Mouse (Mus musculus) forebrain, embryonic 11.5 days (tissue): ENCODE data around the gene Arhgef11. TPM values are rescaled to one million over a fixed set of nuclear protein-coding genes. Genes with fewer than 3 reads are reported as not detected.

Experiments used
- ATAC-seq: fragments of 200-750 bp; cut with Nextera tagmentation; replicated peaks from 2 replicates; pipeline ENCODE4 v1.8.0; 2017; ENCODE audit warnings: moderate TSS enrichment; ENCODE audit not compliant: low FRiP score
- DNase-seq: peaks from one replicate; pipeline ENCODE4 v3.0.0-alpha.2; 2017; ENCODE audit warnings: low spot score
- H3K27ac ChIP-seq: fragments of 300-500 bp; sonication (generic); 2 replicates; pipeline ENCODE4 v1.5.1; 2014; ENCODE audit warnings: low read depth, low read length
- H3K27me3 ChIP-seq: fragments of 300-500 bp; sonication (generic); 2 replicates; pipeline ENCODE4 v1.6.1; 2014; ENCODE audit warnings: mild to moderate bottlenecking, low read length, mixed read lengths; ENCODE audit not compliant: control insufficient read depth, insufficient read depth
- H3K36me3 ChIP-seq: fragments of 300-500 bp; sonication (generic); 2 replicates; pipeline ENCODE4 v1.6.1; 2014; ENCODE audit warnings: mild to moderate bottlenecking, low read length, moderate library complexity, mixed read lengths; ENCODE audit not compliant: control insufficient read depth, insufficient read depth
- H3K4me1 ChIP-seq: fragments of 300-500 bp; sonication (generic); replicated peaks from 2 replicates; pipeline ENCODE4 v1.6.1; 2014; ENCODE audit warnings: low read length, mixed read lengths; ENCODE audit not compliant: control insufficient read depth, insufficient read depth
- H3K4me2 ChIP-seq: fragments of 300-500 bp; sonication (generic); 2 replicates; pipeline ENCODE4 v1.6.1; 2014; ENCODE audit warnings: low read depth, mild to moderate bottlenecking, low read length, moderate library complexity, mixed read lengths; ENCODE audit not compliant: severe bottlenecking
- H3K4me3 ChIP-seq: fragments of 300-500 bp; sonication (generic); 2 replicates; pipeline ENCODE4 v1.5.1; 2014; ENCODE audit warnings: low read depth, low read length
- H3K9ac ChIP-seq: fragments of 300-500 bp; sonication (generic); 2 replicates; pipeline ENCODE4 v1.6.1; 2014; ENCODE audit warnings: low read length
- H3K9me3 ChIP-seq: fragments of 300-500 bp; sonication (generic); 2 replicates; pipeline ENCODE4 v1.6.1; 2016; ENCODE audit warnings: low read length, mixed read lengths; ENCODE audit not compliant: control insufficient read depth
- WGBS: fragments of 180-500 bp; shearing (Covaris S2); extraction: QIAGEN DNeasy Blood & Tissue Kit; methylation state at CpG from one replicate; pipeline ENCODE4 v1.1.7; 2014; 5-methylcytosine and 5-hydroxymethylcytosine counted together
- polyA plus RNA-seq: library from polyadenylated mRNA; unstranded; fragments of >200 nt; fragmentation: Nextera tagmentation; extraction: Ambion mirVana; gene quantifications from 2 replicates; pipeline ENCODE4 v1.2.1, GENCODE M21; 2014

The Arhgef11 gene
- polyA plus RNA-seq, 1 experiment from 2014 or later, result 20.1 TPM

DNA sequence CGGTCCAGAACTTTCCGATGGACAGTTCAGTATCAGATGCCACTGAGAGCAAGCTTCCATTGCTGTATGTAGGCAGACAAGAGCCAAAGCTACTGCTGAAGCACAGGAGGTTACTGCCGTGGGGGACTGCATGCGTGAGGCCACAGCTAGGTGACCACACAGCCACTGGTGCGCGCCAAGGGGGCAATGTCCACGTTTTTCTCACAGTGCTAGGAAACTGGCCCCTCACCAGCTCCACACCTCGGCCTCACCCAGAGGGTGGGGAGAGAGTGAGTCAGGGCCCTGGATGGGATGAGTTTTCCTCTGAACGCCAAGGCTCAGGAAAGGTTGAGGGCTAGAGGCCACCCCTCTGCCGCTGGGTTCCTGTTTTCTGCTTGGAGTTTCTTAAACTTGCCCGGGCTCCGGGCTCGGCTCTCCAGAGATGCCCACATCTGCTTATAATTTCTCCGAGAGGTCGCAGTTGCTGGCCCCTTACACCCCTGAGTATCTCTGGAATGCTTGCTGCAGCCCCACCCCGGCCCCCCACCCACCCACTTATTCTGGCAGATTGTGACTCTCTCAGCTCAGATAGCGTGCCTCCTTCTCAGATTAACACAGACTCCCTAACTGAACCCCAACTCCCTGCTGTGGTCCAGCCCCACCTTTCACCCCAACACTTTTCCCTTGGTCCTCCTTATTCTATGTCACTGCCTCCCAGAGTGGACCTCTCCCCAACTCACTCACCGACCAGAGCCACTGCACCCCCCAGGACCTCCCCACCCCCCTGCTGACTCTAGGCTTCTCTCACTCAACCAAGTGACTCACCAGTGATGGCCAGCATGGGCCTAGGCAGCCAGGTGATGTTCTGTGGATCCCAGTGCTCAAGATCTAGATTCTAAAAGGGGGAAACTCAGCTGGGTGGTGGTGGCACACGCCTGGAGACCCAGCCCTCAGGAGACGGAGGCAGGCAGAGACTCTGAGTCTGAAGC lies 144.3 kb downstream of the Arhgef11 start:
- H3K4me1 ChIP-seq, result peaks cover 7% of the 10 kb centered on the region; the same call in 1 of the 2 replicates
- no peak overlapping the region for H3K27ac ChIP-seq
- H3K9ac ChIP-seq, result no peak overlapping the region
- DNase-seq, result no peak
- 77% methylated on average over 20 of the region's 20 CpGs for WGBS
- no peaks in the 10 kb centered on the region; the same call in 1 of the 2 replicates for H3K27me3 ChIP-seq
- no peak overlapping the region for H3K4me2 ChIP-seq
- ATAC-seq, result no peak
- no peaks in the 10 kb centered on the region for H3K9me3 ChIP-seq
- no peak overlapping the region for H3K4me3 ChIP-seq
- H3K36me3 ChIP-seq, result no peaks in the 10 kb centered on the region

DNA sequence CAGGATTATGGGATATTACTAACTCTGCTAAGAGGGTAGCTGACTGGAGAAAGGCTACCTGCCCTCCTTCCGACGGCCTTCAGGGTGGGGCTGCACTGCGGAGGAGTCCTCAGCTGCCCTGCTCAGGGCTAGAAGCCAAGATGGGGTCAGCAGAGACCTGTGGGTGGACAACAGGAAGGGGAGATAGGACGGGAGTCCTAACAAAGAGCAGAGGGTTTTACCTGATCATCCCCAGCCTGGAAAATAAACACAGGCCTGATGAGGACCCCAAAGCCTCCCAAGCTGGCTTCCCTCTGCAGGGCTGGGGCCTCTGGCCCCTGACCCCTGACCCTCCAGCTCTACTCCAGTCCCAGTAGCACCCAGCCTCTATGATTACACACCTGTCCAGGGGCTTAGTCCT lies 145.8 kb downstream of the Arhgef11 start:
- H3K4me1 ChIP-seq, result peaks cover 7% of the 10 kb centered on the region; the same call in 1 of the 2 replicates
- DNase-seq, result no peak
- peaks cover under 1% of the 10 kb centered on the region; the same call in 1 of the 2 replicates for H3K27me3 ChIP-seq
- H3K4me3 ChIP-seq, result no peak overlapping the region
- H3K27ac ChIP-seq, result no peak overlapping the region
- no peak overlapping the region for H3K4me2 ChIP-seq
- WGBS, result 51% methylated on average over 4 of the region's 4 CpGs
- no peaks in the 10 kb centered on the region for H3K9me3 ChIP-seq
- no peak for ATAC-seq
- no peaks in the 10 kb centered on the region for H3K36me3 ChIP-seq
- H3K9ac ChIP-seq, result no peak overlapping the region

DNA sequence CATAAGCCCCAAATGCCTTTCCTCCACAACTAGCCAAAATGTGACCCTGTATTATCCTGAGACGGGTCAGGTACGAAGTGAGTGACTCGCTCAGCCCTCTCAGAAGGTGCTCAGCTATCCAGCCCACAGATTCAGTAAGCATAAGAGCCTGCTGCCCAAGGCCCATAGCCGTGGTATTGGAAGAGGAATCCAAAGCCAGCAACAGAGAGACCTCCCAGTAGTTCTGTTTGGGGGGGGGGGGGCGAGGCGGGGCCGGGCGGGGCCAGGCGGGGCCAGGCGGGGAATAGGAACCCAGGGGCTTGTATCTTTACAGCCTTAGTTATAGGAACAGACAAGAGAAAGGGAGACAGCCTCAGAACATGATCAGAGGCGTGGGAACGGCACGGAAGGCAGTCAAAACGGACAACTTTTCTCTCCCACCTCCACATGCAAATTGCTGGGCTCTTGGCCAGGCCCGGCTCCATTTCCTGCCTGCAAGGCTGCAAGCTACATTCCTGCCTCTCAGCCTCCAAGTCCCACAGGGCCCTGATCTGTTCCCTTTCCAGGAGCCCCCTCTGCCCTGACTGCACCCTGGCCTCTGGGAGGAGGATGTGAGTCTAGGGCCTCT lies 146.4 kb downstream of the Arhgef11 start:
- H3K9me3 ChIP-seq, result no peaks in the 10 kb centered on the region
- DNase-seq, result peak; percentile 60
- H3K27ac ChIP-seq, result no peak overlapping the region
- no peak overlapping the region for H3K4me3 ChIP-seq
- no peaks in the 10 kb centered on the region for H3K36me3 ChIP-seq
- H3K9ac ChIP-seq, result no peak overlapping the region
- peaks cover 7% of the 10 kb centered on the region; the same call in 1 of the 2 replicates for H3K4me1 ChIP-seq
- 0 out of 2 replicates have a peak overlapping the region, but pooled peaks have one; percentile 8 for H3K4me2 ChIP-seq
- WGBS, result 24% methylated on average over 15 of the region's 15 CpGs
- ATAC-seq, result no peak
- peaks cover 4% of the 10 kb centered on the region; the same call in 1 of the 2 replicates for H3K27me3 ChIP-seq

DNA sequence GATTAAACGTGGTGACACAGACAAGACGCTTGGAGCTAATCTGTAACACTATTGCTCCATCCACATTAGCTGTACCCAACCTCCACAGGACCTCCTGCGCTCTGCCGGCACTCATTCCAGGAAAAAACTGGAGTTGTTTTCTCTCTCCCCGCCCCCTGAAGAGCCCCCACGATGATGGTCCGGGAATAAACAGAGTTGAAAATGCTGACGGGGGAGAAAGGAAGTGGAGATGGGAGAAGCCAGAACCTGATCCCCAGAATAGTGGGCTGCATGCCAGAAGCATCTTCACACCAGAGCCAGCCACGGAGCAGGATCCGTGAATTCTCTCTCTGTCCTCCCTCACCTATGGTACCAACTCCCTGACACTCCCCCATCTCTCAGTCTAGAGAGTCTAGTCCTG lies 147.1 kb downstream of the Arhgef11 start:
- no peak overlapping the region for H3K4me3 ChIP-seq
- H3K4me1 ChIP-seq, result peaks cover 7% of the 10 kb centered on the region; the same call in 1 of the 2 replicates
- H3K4me2 ChIP-seq, result no peak overlapping the region
- peaks cover 10% of the 10 kb centered on the region; the same call in 1 of the 2 replicates for H3K27me3 ChIP-seq
- 0 out of 2 replicates have a peak overlapping the region, but pooled peaks have one; percentile 3 for H3K27ac ChIP-seq
- ATAC-seq (no peak), DNase-seq (no peak)
- WGBS, result 33% methylated on average over 10 of the region's 10 CpGs
- H3K36me3 ChIP-seq, result no peaks in the 10 kb centered on the region
- H3K9me3 ChIP-seq, result no peaks in the 10 kb centered on the region
- H3K9ac ChIP-seq, result no peak overlapping the region

DNA sequence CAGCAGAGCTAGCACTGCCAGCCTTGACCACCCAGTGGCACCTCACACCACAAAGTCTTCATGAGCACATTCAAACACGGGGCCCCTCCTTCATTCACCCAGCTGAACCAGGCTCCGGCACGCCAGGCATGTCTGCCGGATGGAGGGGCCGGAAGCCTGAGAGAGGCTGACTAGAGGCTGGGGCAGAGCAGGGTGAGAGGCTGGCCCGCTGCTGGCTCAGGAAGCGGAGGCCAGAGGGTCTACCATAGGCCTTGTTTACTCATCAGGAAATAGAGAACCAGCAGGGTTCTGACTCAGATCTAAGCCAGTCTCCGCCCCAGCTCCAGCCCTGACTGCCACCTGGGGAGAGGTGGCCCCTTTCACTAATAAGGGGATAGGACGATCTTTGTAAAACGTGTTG lies 147.7 kb downstream of the Arhgef11 start:
- no peaks in the 10 kb centered on the region for H3K9me3 ChIP-seq
- H3K9ac ChIP-seq, result no peak overlapping the region
- H3K4me1 ChIP-seq, result peaks cover 7% of the 10 kb centered on the region; the same call in 1 of the 2 replicates
- H3K4me3 ChIP-seq, result no peak overlapping the region
- 12% methylated on average over 10 of the region's 10 CpGs for WGBS
- no peak overlapping the region for H3K4me2 ChIP-seq
- no peaks in the 10 kb centered on the region for H3K36me3 ChIP-seq
- H3K27me3 ChIP-seq, result peaks cover 11% of the 10 kb centered on the region; the same call in 1 of the 2 replicates
- H3K27ac ChIP-seq, result 0 out of 2 replicates have a peak overlapping the region, but pooled peaks have one; percentile 3
- ATAC-seq, result no peak
- DNase-seq, result peak; percentile 67

DNA sequence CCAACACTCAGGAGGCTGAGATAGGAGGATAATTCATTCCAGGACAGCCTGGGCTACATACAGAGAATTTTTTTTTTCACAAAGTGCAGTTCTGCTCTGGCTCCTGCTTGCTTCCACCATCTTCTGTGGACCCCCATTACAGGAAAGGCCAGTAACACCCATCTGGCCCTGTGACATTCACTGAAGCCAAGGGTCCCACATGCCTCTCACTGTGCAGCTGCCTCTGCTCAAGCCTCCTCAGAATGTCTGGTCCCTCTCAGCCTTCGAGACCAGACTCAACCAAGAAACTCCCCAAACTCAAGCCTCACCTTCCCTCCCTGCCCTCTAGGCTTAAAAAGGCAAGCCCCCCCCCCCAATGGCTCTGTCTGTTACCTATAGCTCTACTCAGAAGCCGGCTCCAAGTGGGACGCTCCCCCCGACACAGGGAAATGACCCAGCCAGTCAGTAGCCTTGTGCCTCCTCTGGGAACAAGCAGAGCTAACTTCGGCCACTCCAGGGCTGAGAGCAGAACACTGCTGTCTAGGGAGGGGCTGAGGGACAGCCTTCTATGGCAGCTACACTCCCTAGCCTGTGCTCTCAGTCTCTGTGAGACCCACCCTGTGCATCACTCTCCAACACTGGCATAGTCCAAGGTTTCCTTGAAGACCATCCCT lies 148.4 kb downstream of the Arhgef11 start:
- no peak overlapping the region for H3K4me2 ChIP-seq
- H3K27ac ChIP-seq, result 0 out of 2 replicates have a peak overlapping the region, but pooled peaks have one; percentile 3
- 76% methylated on average over 5 of the region's 5 CpGs for WGBS
- H3K4me1 ChIP-seq, result peaks cover 7% of the 10 kb centered on the region; the same call in 1 of the 2 replicates
- H3K36me3 ChIP-seq, result no peaks in the 10 kb centered on the region
- peaks cover 11% of the 10 kb centered on the region; the same call in 1 of the 2 replicates for H3K27me3 ChIP-seq
- no peak for ATAC-seq
- DNase-seq, result no peak
- no peak overlapping the region for H3K4me3 ChIP-seq
- no peaks in the 10 kb centered on the region for H3K9me3 ChIP-seq
- no peak overlapping the region for H3K9ac ChIP-seq

DNA sequence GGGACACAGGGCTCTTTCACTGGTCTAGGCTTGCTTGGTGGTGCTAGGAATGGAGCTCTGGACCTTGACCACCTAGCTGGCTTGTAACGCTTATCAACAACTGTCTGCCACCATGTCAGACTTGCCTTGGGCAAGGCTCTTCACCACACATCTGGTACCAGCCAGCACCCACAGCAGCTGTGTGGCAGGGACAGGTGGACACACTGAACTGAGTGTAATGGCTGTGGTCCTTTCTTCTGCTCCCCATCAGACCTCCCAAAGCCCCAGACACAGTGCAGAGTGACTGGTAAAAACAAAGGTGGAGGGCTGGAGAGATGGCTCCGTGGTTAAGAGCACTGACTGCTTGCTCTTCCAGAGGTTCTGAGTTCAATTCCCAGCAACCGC lies 148.9 kb downstream of the Arhgef11 start:
- whole genome bisulfite sequencing, result 84% methylated on average over 3 of the region's 3 CpGs
- no peaks in the 10 kb centered on the region for H3K9me3 ChIP-seq
- DNase-seq, result no peak
- H3K27ac ChIP-seq, result no peak overlapping the region
- H3K36me3 ChIP-seq, result no peaks in the 10 kb centered on the region
- ATAC-seq, result no peak
- peaks cover 11% of the 10 kb centered on the region; the same call in 1 of the 2 replicates for H3K27me3 ChIP-seq
- H3K9ac ChIP-seq, result no peak overlapping the region
- H3K4me2 ChIP-seq, result no peak overlapping the region
- H3K4me1 ChIP-seq, result peaks cover 7% of the 10 kb centered on the region; the same call in 1 of the 2 replicates
- no peak overlapping the region for H3K4me3 ChIP-seq

DNA sequence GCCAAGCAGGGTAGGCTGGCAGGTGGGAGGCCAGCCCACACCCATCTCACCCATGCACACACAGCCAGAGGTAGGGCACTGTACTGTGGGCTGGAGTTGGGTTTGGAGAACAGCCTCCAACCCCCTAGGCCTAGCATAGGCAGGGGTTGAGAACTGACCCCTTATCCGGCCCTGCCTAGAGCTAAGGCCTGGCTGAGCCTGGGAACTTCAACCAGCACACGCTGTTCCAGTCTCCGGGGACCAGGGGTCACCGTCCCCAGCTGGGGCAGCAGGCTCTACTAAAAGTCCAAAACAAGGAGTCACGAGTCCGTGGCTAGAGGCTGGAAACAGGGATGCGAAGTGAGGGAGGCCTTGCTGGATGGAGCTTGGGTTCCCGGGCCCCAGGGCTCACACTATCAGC lies 150.4 kb downstream of the Arhgef11 start:
- H3K27me3 ChIP-seq, result peaks cover 11% of the 10 kb centered on the region; the same call in 1 of the 2 replicates
- H3K36me3 ChIP-seq, result no peaks in the 10 kb centered on the region
- no peak overlapping the region for H3K27ac ChIP-seq
- H3K9ac ChIP-seq, result no peak overlapping the region
- H3K4me1 ChIP-seq, result peaks cover 7% of the 10 kb centered on the region; the same call in 1 of the 2 replicates
- no peak overlapping the region for H3K4me2 ChIP-seq
- no peaks in the 10 kb centered on the region for H3K9me3 ChIP-seq
- ATAC-seq (no peak), DNase-seq (no peak)
- 82% methylated on average over 8 of the region's 8 CpGs for WGBS
- no peak overlapping the region for H3K4me3 ChIP-seq
